Mouse (Mus musculus): ENCODE results near the gene Ass1. TPM values are rescaled to one million over a fixed set of nuclear protein-coding genes. Genes with fewer than 3 reads are reported as not detected.
A peak's percentile ranks its signal among the peaks of the same experiment; 100 is the strongest.
"Not testable (repeated sequence)": the region's sequence is repeated elsewhere in the genome, so short reads cannot be mapped to it uniquely, and the experiment has no call there.

The Ass1 gene
- total and polyA plus RNA-seq, 2 experiments from 2014 or later = 24.9 to 26.4 TPM

DNA sequence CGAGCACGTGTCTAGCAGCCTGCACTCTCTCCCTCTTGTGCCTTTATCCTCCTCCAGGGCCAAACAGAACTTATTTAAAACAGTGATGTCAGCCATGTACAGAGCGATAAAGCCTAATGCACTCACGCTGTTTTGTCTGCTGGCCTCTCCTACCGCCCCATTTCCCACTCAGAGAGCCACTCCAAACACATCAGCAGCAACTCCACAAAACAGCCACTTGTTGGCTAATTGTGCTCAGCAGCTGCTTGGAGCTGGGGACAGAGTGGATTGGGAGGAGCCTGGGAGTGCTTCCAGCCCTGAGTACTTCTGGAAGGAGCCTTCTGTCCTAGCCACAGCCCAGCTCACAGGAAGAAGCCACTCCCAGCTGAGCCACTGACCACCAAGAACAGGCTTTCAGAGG is 67.0 kb downstream of the Ass1 start:
- Histone ChIP-seq H3K27ac (ENCODE audit: low read depth, low read length) (no peak overlapping the region), H3K4me3 (ENCODE audit: low read depth, low read length) (no peak overlapping the region), H3K4me1 (ENCODE audit: insufficient read depth, low read length) (no peaks in the 10 kb centered on the region), H3K36me3 (ENCODE audit: insufficient read depth, low read length) (no peaks in the 10 kb centered on the region), H3K9me3 (ENCODE audit: low read length) (no peaks in the 10 kb centered on the region), H3K9ac (replicated peaks; ENCODE audit: low read length, poor library complexity, severe bottlenecking) (no peak overlapping the region), H3K4me2 (ENCODE audit: low read depth, low read length, poor library complexity, severe bottlenecking) (no peak overlapping the region), H3K27me3 (ENCODE audit: insufficient read depth, low read length) (no peaks in the 10 kb centered on the region)
- ATAC-seq (ENCODE audit: low FRiP score) (no peak), DNase-seq (ENCODE audit: low spot score) (peak; percentile 17)
- no peak for TF ChIP-seq CTCF (IDR thresholded peaks at IDR 0.05)
- 63% methylated on average over 5 of the region's 5 CpGs for WGBS

DNA sequence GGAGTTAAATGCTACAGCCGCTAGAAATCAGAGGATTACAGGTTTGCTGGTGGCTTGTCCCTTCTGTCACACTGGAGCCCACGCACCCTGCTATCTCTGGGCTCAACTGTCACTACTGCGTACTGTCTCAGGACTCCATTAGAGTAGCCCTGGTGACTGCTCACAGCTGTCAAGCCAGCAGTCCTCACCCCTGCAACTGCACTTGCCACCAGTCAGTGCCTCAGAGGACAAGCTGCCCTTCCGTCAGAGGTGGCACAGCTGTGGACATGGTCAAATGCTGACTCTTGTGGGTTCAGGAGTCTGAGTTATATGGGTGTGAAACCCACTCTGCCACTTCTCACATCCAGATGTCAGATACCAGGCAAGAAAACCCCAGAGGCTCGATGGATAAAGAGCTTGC is 68.7 kb downstream of the Ass1 start:
- DNase-seq (ENCODE audit: low spot score) (no peak), ATAC-seq (ENCODE audit: low FRiP score) (no peak)
- TF ChIP-seq CTCF (IDR thresholded peaks at IDR 0.05) = no peak
- Histone ChIP-seq H3K27me3 (ENCODE audit: insufficient read depth, low read length) (no peaks in the 10 kb centered on the region), H3K4me2 (ENCODE audit: low read depth, low read length, poor library complexity, severe bottlenecking) (no peak overlapping the region), H3K4me3 (ENCODE audit: low read depth, low read length) (no peak overlapping the region), H3K27ac (ENCODE audit: low read depth, low read length) (no peak overlapping the region), H3K9me3 (ENCODE audit: low read length) (no peaks in the 10 kb centered on the region), H3K36me3 (ENCODE audit: insufficient read depth, low read length) (no peaks in the 10 kb centered on the region), H3K9ac (replicated peaks; ENCODE audit: low read length, poor library complexity, severe bottlenecking) (no peak overlapping the region), H3K4me1 (ENCODE audit: insufficient read depth, low read length) (no peaks in the 10 kb centered on the region)
- WGBS = 65% methylated on average over 5 of the region's 5 CpGs

DNA sequence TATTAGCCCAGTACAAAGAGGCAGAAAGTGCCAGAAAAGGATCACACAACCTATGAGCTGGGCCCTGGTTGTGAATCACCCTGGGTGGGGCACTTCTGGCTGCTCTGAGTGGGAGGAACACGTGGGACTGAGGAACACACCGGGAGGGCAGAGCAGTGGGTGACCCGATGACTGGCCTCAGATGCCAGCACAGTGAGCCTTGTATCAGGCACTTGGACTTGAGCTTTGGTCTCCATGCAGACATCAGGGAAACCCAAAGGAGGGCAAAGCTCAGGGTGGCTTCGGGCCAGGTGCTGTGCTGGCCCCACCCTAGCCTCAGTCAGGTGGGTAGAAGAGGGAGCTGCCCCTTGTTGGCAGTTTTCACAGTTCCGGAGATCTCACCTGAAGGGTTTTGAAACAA is 71.6 kb downstream of the Ass1 start:
- 88% methylated on average over 5 of the region's 5 CpGs for WGBS
- Histone ChIP-seq H3K27me3 (ENCODE audit: insufficient read depth, low read length) (no peaks in the 10 kb centered on the region), H3K27ac (ENCODE audit: low read depth, low read length) (no peak overlapping the region), H3K9ac (replicated peaks; ENCODE audit: low read length, poor library complexity, severe bottlenecking) (no peak overlapping the region), H3K4me3 (ENCODE audit: low read depth, low read length) (no peak overlapping the region), H3K4me1 (ENCODE audit: insufficient read depth, low read length) (no peaks in the 10 kb centered on the region), H3K4me2 (ENCODE audit: low read depth, low read length, poor library complexity, severe bottlenecking) (no peak overlapping the region), H3K36me3 (ENCODE audit: insufficient read depth, low read length) (no peaks in the 10 kb centered on the region), H3K9me3 (ENCODE audit: low read length) (no peaks in the 10 kb centered on the region)
- ATAC-seq (ENCODE audit: low FRiP score) (no peak), DNase-seq (ENCODE audit: low spot score) (no peak)
- TF ChIP-seq CTCF (IDR thresholded peaks at IDR 0.05) = no peak

DNA sequence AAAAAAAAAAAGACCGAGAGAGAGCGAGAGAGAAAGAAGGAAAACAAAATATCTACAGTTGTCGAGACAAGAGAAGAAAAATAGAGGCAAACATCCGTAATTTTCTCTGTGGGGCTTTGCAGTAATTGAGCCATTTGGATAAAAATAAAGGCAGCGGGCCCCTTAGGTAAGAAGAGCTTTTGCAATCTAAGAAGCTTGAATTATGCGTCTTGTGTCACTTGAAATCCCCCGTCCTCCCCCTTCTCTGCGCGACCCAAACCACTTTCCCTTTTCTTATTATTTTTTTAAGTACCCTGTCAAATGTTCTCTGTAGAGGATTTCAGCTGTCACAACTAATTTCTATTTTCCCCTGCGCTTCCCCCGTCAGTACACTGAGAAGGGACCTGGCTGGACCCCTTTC is 77.7 kb downstream of the Ass1 start:
- Histone ChIP-seq H3K4me3 (ENCODE audit: low read depth, low read length) (no peak overlapping the region), H3K4me2 (ENCODE audit: low read depth, low read length, poor library complexity, severe bottlenecking) (no peak overlapping the region), H3K36me3 (ENCODE audit: insufficient read depth, low read length) (no peaks in the 10 kb centered on the region), H3K27ac (ENCODE audit: low read depth, low read length) (no peak overlapping the region), H3K9me3 (ENCODE audit: low read length) (no peaks in the 10 kb centered on the region), H3K9ac (replicated peaks; ENCODE audit: low read length, poor library complexity, severe bottlenecking) (no peak overlapping the region), H3K27me3 (ENCODE audit: insufficient read depth, low read length) (no peaks in the 10 kb centered on the region), H3K4me1 (ENCODE audit: insufficient read depth, low read length) (no peaks in the 10 kb centered on the region)
- TF ChIP-seq CTCF (IDR thresholded peaks at IDR 0.05) = no peak
- WGBS = 39% methylated on average over 11 of the region's 11 CpGs
- no peak for ATAC-seq (ENCODE audit: low FRiP score)
- no peak for DNase-seq (ENCODE audit: low spot score)

DNA sequence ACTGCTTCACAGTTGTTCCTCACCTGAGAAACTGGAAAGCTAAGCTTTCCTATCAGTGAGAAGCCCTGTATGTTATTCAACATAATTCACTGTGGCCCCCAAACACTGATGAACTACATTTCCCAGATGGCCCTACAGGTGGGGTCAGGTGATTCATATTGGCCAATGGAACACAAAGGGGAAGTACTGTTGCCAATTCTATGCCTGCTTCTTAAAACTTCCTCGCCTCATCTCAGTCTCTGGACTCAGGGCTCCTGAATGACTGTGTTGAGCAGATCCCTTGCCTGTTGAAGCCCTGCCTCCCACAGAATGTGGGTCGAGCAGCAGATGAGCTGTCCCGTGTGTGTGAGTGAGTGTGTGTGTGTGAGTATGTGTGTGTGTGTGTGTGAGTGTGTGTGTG is 80.5 kb downstream of the Ass1 start:
- no peak overlapping the region for H3K9ac ChIP-seq (replicated peaks; ENCODE audit: low read length, poor library complexity, severe bottlenecking)
- ATAC-seq (ENCODE audit: low FRiP score) = no peak
- no peak overlapping the region for H3K4me3 ChIP-seq (ENCODE audit: low read depth, low read length)
- no peaks in the 10 kb centered on the region for H3K4me1 ChIP-seq (ENCODE audit: insufficient read depth, low read length)
- no peaks in the 10 kb centered on the region for H3K9me3 ChIP-seq (ENCODE audit: low read length)
- 68% methylated on average over 3 of the region's 3 CpGs for WGBS
- no peak overlapping the region for H3K4me2 ChIP-seq (ENCODE audit: low read depth, low read length, poor library complexity, severe bottlenecking)
- no peaks in the 10 kb centered on the region for H3K36me3 ChIP-seq (ENCODE audit: insufficient read depth, low read length)
- H3K27ac ChIP-seq (ENCODE audit: low read depth, low read length) = no peak overlapping the region
- no peak for TF ChIP-seq CTCF (IDR thresholded peaks at IDR 0.05)
- H3K27me3 ChIP-seq (ENCODE audit: insufficient read depth, low read length) = no peaks in the 10 kb centered on the region
- DNase-seq (ENCODE audit: low spot score) = no peak

DNA sequence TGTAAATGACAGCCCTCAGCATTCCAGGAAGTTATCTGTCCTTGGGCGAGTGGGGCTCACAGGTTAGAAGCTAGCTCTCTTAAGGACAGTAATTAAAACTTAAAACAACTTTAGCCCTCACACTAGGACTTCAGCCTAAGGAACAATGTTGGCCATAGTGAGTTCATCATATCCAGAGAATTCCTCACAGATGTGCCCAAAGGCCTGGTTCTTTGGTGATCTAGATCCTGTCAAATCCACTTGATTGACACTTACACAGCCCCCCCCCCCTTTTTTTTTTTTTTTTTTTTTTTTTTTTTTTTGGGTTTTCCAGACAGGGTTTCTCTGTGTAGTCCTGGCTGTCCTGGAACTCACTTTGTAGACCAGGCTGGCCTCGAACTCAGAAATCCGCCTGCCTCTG is 81.3 kb downstream of the Ass1 start:
- H3K4me3 ChIP-seq (ENCODE audit: low read depth, low read length); H3K4me1 ChIP-seq (ENCODE audit: insufficient read depth, low read length); H3K4me2 ChIP-seq (ENCODE audit: low read depth, low read length, poor library complexity, severe bottlenecking); ATAC-seq (ENCODE audit: low FRiP score); DNase-seq (ENCODE audit: low spot score); H3K9ac ChIP-seq (replicated peaks; ENCODE audit: low read length, poor library complexity, severe bottlenecking); H3K27ac ChIP-seq (ENCODE audit: low read depth, low read length); H3K9me3 ChIP-seq (ENCODE audit: low read length); H3K27me3 ChIP-seq (ENCODE audit: insufficient read depth, low read length); H3K36me3 ChIP-seq (ENCODE audit: insufficient read depth, low read length): not testable (repeated sequence)
- WGBS = 84% methylated on average over 1 of the region's 3 CpGs

DNA sequence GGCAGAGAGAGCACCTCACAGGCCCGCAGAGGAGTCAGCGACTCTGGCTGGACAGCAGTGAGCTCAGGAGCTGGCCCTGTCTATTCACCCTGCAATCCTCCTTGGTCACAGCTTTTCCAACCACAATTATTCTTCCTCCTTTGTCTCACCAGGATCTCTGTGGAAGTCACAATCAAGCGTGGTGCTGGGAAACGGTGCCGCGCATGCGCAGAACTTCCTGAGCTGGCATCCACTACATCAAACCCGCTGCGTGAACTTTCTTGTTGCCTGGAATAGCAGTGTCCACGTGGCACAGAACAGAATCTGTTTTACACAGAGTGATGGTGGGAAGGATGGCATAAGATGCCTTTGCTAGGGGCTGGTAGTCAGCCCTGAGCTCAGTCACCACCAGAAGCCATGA is 82.0 kb downstream of the Ass1 start:
- WGBS = 87% methylated on average over 10 of the region's 10 CpGs
- TF ChIP-seq CTCF (IDR thresholded peaks at IDR 0.05) = no peak
- no peak for DNase-seq (ENCODE audit: low spot score)

More for the DNA sequence above, 82.0 kb downstream of the Ass1 start:
- Histone ChIP-seq H3K4me1 (ENCODE audit: insufficient read depth, low read length) (no peaks in the 10 kb centered on the region), H3K9ac (replicated peaks; ENCODE audit: low read length, poor library complexity, severe bottlenecking) (no peak overlapping the region), H3K9me3 (ENCODE audit: low read length) (no peaks in the 10 kb centered on the region), H3K27ac (ENCODE audit: low read depth, low read length) (no peak overlapping the region), H3K4me3 (ENCODE audit: low read depth, low read length) (no peak overlapping the region), H3K27me3 (ENCODE audit: insufficient read depth, low read length) (no peaks in the 10 kb centered on the region), H3K4me2 (ENCODE audit: low read depth, low read length, poor library complexity, severe bottlenecking) (no peak overlapping the region), H3K36me3 (ENCODE audit: insufficient read depth, low read length) (no peaks in the 10 kb centered on the region)
- ATAC-seq (ENCODE audit: low FRiP score) = no peak

Data from midbrain, postnatal 0 days (tissue).